Mouse (Mus musculus): ENCODE measurements around the gene Adprh. TPM values are rescaled to one million over a fixed set of nuclear protein-coding genes. Genes with fewer than 3 reads are reported as not detected.

Adprh gene
- polyA plus RNA-seq, 1 experiment from 2014 or later: 28.8 TPM

GRCm38 (mm10) chr16:38468706-38469018 lies 16.2 kb upstream of the Adprh start:
- no peaks in the 10 kb centered on the region for H3K36me3 ChIP-seq (ENCODE audit: control insufficient read depth, insufficient read depth)
- peaks cover 13% of the 10 kb centered on the region for H3K4me1 ChIP-seq (ENCODE audit: control insufficient read depth, low read depth, low read length)
- H3K4me2 ChIP-seq (ENCODE audit: low read depth, low read length): no peak overlapping the region
- H3K9ac ChIP-seq (ENCODE audit: low read depth, low read length): no peak overlapping the region
- no peak overlapping the region for H3K4me3 ChIP-seq (ENCODE audit: low read depth, low read length)
- WGBS (ENCODE audit: insufficient replicate concordance): 25% methylated on average over 3 of the region's 3 CpGs
- no peaks in the 10 kb centered on the region for H3K27me3 ChIP-seq (ENCODE audit: control insufficient read depth, insufficient read depth, low read depth, low read length)
- H3K27ac ChIP-seq (ENCODE audit: low read length): no peak overlapping the region
- no peak for ATAC-seq (ENCODE audit: low read depth)
- no peaks in the 10 kb centered on the region for H3K9me3 ChIP-seq (replicated peaks; ENCODE audit: control insufficient read depth, low read length)

- WGBS (ENCODE audit: insufficient replicate concordance): 39% methylated on average over 8 of the region's 8 CpGs
- ATAC-seq (ENCODE audit: low read depth): no peak
- Histone ChIP-seq H3K27ac (ENCODE audit: low read length) (no peak overlapping the region), H3K27me3 (ENCODE audit: control insufficient read depth, insufficient read depth, low read depth, low read length) (no peaks in the 10 kb centered on the region), H3K4me1 (ENCODE audit: control insufficient read depth, low read depth, low read length) (peaks cover 13% of the 10 kb centered on the region), H3K9ac (ENCODE audit: low read depth, low read length) (no peak overlapping the region), H3K36me3 (ENCODE audit: control insufficient read depth, insufficient read depth) (no peaks in the 10 kb centered on the region), H3K9me3 (replicated peaks; ENCODE audit: control insufficient read depth, low read length) (no peaks in the 10 kb centered on the region), H3K4me3 (ENCODE audit: low read depth, low read length) (no peak overlapping the region), H3K4me2 (ENCODE audit: low read depth, low read length) (no peak overlapping the region)
These were observed 15.6 kb upstream of the Adprh start for GRCm38 (mm10) chr16:38467917-38468705.

- WGBS (ENCODE audit: insufficient replicate concordance): 60% methylated on average over 13 of the region's 13 CpGs
- Histone ChIP-seq H3K4me3 (ENCODE audit: low read depth, low read length) (no peak overlapping the region), H3K27ac (ENCODE audit: low read length) (no peak overlapping the region), H3K4me1 (ENCODE audit: control insufficient read depth, low read depth, low read length) (peaks cover 13% of the 10 kb centered on the region), H3K4me2 (ENCODE audit: low read depth, low read length) (no peak overlapping the region), H3K36me3 (ENCODE audit: control insufficient read depth, insufficient read depth) (no peaks in the 10 kb centered on the region), H3K9me3 (replicated peaks; ENCODE audit: control insufficient read depth, low read length) (no peaks in the 10 kb centered on the region), H3K27me3 (ENCODE audit: control insufficient read depth, insufficient read depth, low read depth, low read length) (no peaks in the 10 kb centered on the region), H3K9ac (ENCODE audit: low read depth, low read length) (no peak overlapping the region)
- ATAC-seq (ENCODE audit: low read depth): no peak
These were observed 14.8 kb upstream of the Adprh start for GRCm38 (mm10) chr16:38467091-38467916.

- no peaks in the 10 kb centered on the region for H3K36me3 ChIP-seq (ENCODE audit: control insufficient read depth, insufficient read depth)
- H3K4me1 ChIP-seq (ENCODE audit: control insufficient read depth, low read depth, low read length): peaks cover 7% of the 10 kb centered on the region; the same call in 1 of the 2 replicates
- H3K9ac ChIP-seq (ENCODE audit: low read depth, low read length): no peak overlapping the region
- WGBS (ENCODE audit: insufficient replicate concordance): 55% methylated on average over 4 of the region's 4 CpGs
- H3K4me3 ChIP-seq (ENCODE audit: low read depth, low read length): no peak overlapping the region
- no peaks in the 10 kb centered on the region for H3K9me3 ChIP-seq (replicated peaks; ENCODE audit: control insufficient read depth, low read length)
- H3K27ac ChIP-seq (ENCODE audit: low read length): no peak overlapping the region
- H3K27me3 ChIP-seq (ENCODE audit: control insufficient read depth, insufficient read depth, low read depth, low read length): no peaks in the 10 kb centered on the region
- no peak overlapping the region for H3K4me2 ChIP-seq (ENCODE audit: low read depth, low read length)
- ATAC-seq (ENCODE audit: low read depth): no peak
These were observed 13.6 kb upstream of the Adprh start for GRCm38 (mm10) chr16:38466089-38466488.

- Histone ChIP-seq H3K27me3 (ENCODE audit: control insufficient read depth, insufficient read depth, low read depth, low read length) (no peaks in the 10 kb centered on the region), H3K4me3 (ENCODE audit: low read depth, low read length) (no peak overlapping the region), H3K4me1 (ENCODE audit: control insufficient read depth, low read depth, low read length) (peaks cover 9% of the 10 kb centered on the region), H3K9ac (ENCODE audit: low read depth, low read length) (no peak overlapping the region), H3K36me3 (ENCODE audit: control insufficient read depth, insufficient read depth) (no peaks in the 10 kb centered on the region), H3K9me3 (replicated peaks; ENCODE audit: control insufficient read depth, low read length) (no peaks in the 10 kb centered on the region), H3K27ac (ENCODE audit: low read length) (no peak overlapping the region), H3K4me2 (ENCODE audit: low read depth, low read length) (no peak overlapping the region)
- 75% methylated on average over 5 of the region's 5 CpGs for WGBS (ENCODE audit: insufficient replicate concordance)
- no peak for ATAC-seq (ENCODE audit: low read depth)
These were observed 10.8 kb upstream of the Adprh start for GRCm38 (mm10) chr16:38463305-38463704.

GRCm38 (mm10) chr16:38462161-38462560 lies 9.7 kb upstream of the Adprh start:
- no peaks in the 10 kb centered on the region for H3K9me3 ChIP-seq (replicated peaks; ENCODE audit: control insufficient read depth, low read length)
- H3K4me3 ChIP-seq (ENCODE audit: low read depth, low read length): no peak overlapping the region
- no peak overlapping the region for H3K9ac ChIP-seq (ENCODE audit: low read depth, low read length)
- ATAC-seq (ENCODE audit: low read depth): no peak
- no peak overlapping the region for H3K27ac ChIP-seq (ENCODE audit: low read length)
- 58% methylated on average over 7 of the region's 7 CpGs for WGBS (ENCODE audit: insufficient replicate concordance)
- no peaks in the 10 kb centered on the region for H3K36me3 ChIP-seq (ENCODE audit: control insufficient read depth, insufficient read depth)
- no peak overlapping the region for H3K4me2 ChIP-seq (ENCODE audit: low read depth, low read length)
- H3K4me1 ChIP-seq (ENCODE audit: control insufficient read depth, low read depth, low read length): peaks cover 5% of the 10 kb centered on the region
- H3K27me3 ChIP-seq (ENCODE audit: control insufficient read depth, insufficient read depth, low read depth, low read length): no peaks in the 10 kb centered on the region

GRCm38 (mm10) chr16:38461749-38462148 lies 9.2 kb upstream of the Adprh start:
- peaks cover 3% of the 10 kb centered on the region for H3K4me1 ChIP-seq (ENCODE audit: control insufficient read depth, low read depth, low read length)
- H3K9me3 ChIP-seq (replicated peaks; ENCODE audit: control insufficient read depth, low read length): no peaks in the 10 kb centered on the region
- H3K27ac ChIP-seq (ENCODE audit: low read length): no peak overlapping the region
- no peak overlapping the region for H3K4me3 ChIP-seq (ENCODE audit: low read depth, low read length)
- 58% methylated on average over 8 of the region's 8 CpGs for WGBS (ENCODE audit: insufficient replicate concordance)
- no peaks in the 10 kb centered on the region for H3K36me3 ChIP-seq (ENCODE audit: control insufficient read depth, insufficient read depth)
- no peaks in the 10 kb centered on the region for H3K27me3 ChIP-seq (ENCODE audit: control insufficient read depth, insufficient read depth, low read depth, low read length)
- no peak for ATAC-seq (ENCODE audit: low read depth)
- no peak overlapping the region for H3K4me2 ChIP-seq (ENCODE audit: low read depth, low read length)
- H3K9ac ChIP-seq (ENCODE audit: low read depth, low read length): no peak overlapping the region

- H3K9ac ChIP-seq (ENCODE audit: low read depth, low read length): no peak overlapping the region
- H3K9me3 ChIP-seq (replicated peaks; ENCODE audit: control insufficient read depth, low read length): no peaks in the 10 kb centered on the region
- no peaks in the 10 kb centered on the region for H3K27me3 ChIP-seq (ENCODE audit: control insufficient read depth, insufficient read depth, low read depth, low read length)
These were observed 7.5 kb upstream of the Adprh start for GRCm38 (mm10) chr16:38459990-38460389.

More at GRCm38 (mm10) chr16:38459990-38460389, 7.5 kb upstream of the Adprh start:
- Histone ChIP-seq H3K4me2 (ENCODE audit: low read depth, low read length) (no peak overlapping the region), H3K4me3 (ENCODE audit: low read depth, low read length) (no peak overlapping the region), H3K36me3 (ENCODE audit: control insufficient read depth, insufficient read depth) (no peaks in the 10 kb centered on the region), H3K4me1 (ENCODE audit: control insufficient read depth, low read depth, low read length) (peaks cover 3% of the 10 kb centered on the region), H3K27ac (ENCODE audit: low read length) (no peak overlapping the region)
- 69% methylated on average over 4 of the region's 4 CpGs for WGBS (ENCODE audit: insufficient replicate concordance)
- no peak for ATAC-seq (ENCODE audit: low read depth)

Measured in liver, embryonic 16.5 days (tissue).